Mouse (Mus musculus) MEL (cell line): Measurements from ENCODE around the gene Cnppd1.

Experiments
- CHD2 ChIP-seq: IDR thresholded peaks from 2 replicates; pipeline ENCODE4 v1.6.1; 2011; ENCODE audit warnings: low read length, improper control_type of control experiment
- CTCF ChIP-seq, 3 experiments: IDR thresholded peaks in 2 of 3; conservative IDR thresholded peaks in 1 of 3; 2 replicates each; pipeline ENCODE4 v1.5.1; 2011 to 2012; ENCODE audit warnings: low read length in 3 of 3, low read depth in 2 of 3, mild to moderate bottlenecking in 2 of 3, improper control_type of control experiment in 1 of 3, inconsistent platforms in 1 of 3, mixed read lengths in 1 of 3, moderate library complexity in 1 of 3; ENCODE audit not compliant: control insufficient read depth in 1 of 3, insufficient read depth in 1 of 3, poor library complexity in 1 of 3, severe bottlenecking in 1 of 3
- GATA1 ChIP-seq: IDR thresholded peaks from 2 replicates; pipeline ENCODE4 v1.6.1; 2011; ENCODE audit warnings: low read depth, low read length, improper control_type of control experiment
- MYB ChIP-seq: IDR thresholded peaks from 2 replicates; pipeline ENCODE4 v1.6.1; 2011; ENCODE audit warnings: mild to moderate bottlenecking, low read depth, low read length, improper control_type of control experiment
- MYC ChIP-seq: IDR thresholded peaks from 2 replicates; pipeline ENCODE4 v1.6.1; 2011; ENCODE audit warnings: low read depth, mild to moderate bottlenecking, low read length, improper control_type of control experiment, moderate library complexity
- NELFE ChIP-seq: IDR thresholded peaks from 2 replicates; pipeline ENCODE4 v1.6.1; 2011; ENCODE audit warnings: low read depth, low read length, improper control_type of control experiment
- POLR2A ChIP-seq, 2 experiments: IDR thresholded peaks; 2 replicates each; pipeline ENCODE4 v1.6.1; 2011 to 2012; ENCODE audit warnings: low read length in 2 of 2, mild to moderate bottlenecking in 2 of 2, control low read depth in 1 of 2, improper control_type of control experiment in 1 of 2, low read depth in 1 of 2, moderate library complexity in 1 of 2; ENCODE audit not compliant: control insufficient read depth in 1 of 2, insufficient read depth in 1 of 2, poor library complexity in 1 of 2
- TAL1 ChIP-seq: IDR thresholded peaks from 2 replicates; pipeline ENCODE4 v1.6.1; 2012; ENCODE audit warnings: mild to moderate bottlenecking, inconsistent platforms, low read length, moderate library complexity, mixed read lengths
- TCF12 ChIP-seq: IDR thresholded peaks from 2 replicates; pipeline ENCODE4 v1.6.1; 2014; ENCODE audit warnings: low read depth, mild to moderate bottlenecking, inconsistent platforms, low read length, improper control_type of control experiment, moderate library complexity
- USF2 ChIP-seq, 2 experiments: IDR thresholded peaks; 2 replicates each; pipeline ENCODE4 v1.6.1; 2011 to 2012; ENCODE audit warnings: improper control_type of control experiment in 2 of 2, low read length in 2 of 2, borderline replicate concordance in 1 of 2, inconsistent platforms in 1 of 2, low read depth in 1 of 2, mild to moderate bottlenecking in 1 of 2; ENCODE audit not compliant: insufficient read depth in 1 of 2
- ZC3H11A ChIP-seq: IDR thresholded peaks from 2 replicates; pipeline ENCODE4 v1.6.1; 2012; ENCODE audit warnings: low read depth, mild to moderate bottlenecking, inconsistent platforms, low read length, improper control_type of control experiment
- ZKSCAN1 ChIP-seq: IDR thresholded peaks from 2 replicates; pipeline ENCODE4 v1.6.1; 2012; ENCODE audit warnings: low read depth, mild to moderate bottlenecking, inconsistent platforms, low read length, improper control_type of control experiment, moderate library complexity

DNA sequence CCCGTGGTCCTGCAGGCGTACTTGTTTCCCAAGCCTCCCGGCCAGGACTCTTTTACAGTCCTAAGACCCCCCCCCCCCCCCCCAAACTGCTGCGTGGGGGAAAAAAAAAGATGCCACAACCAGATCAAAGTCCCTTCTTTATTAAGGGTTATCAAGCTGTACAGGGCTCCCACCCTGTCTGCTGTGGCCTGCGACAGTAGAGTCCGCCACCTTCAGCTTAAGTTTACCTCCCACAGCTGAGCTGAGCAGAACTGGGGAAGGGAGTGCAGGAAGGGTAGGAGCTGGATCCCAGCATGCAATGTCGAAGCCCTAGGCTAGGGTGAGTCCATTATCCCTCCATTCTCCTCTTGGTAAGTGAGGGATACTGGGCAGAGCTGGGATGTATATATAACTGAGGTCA lies 38.2 kb upstream of the Cnppd1 start:
- TF ChIP-seq POLR2A (IDR thresholded peaks at IDR 0.05; ENCODE audit: control insufficient read depth in 1 of 2, insufficient read depth in 1 of 2, low read depth in 1 of 2, low read length in 2 of 2, poor library complexity in 1 of 2) (no peak), CHD2 (no peak), ZKSCAN1 (no peak), CTCF (IDR thresholded peaks at IDR 0.05 in 2 of 3, conservative IDR thresholded peaks at IDR 0.05 in 1 of 3; ENCODE audit: control insufficient read depth in 1 of 3, insufficient read depth in 1 of 3, low read depth in 2 of 3, low read length in 3 of 3, poor library complexity in 1 of 3, severe bottlenecking in 1 of 3) (no peak), MYC (no peak), GATA1 (no peak), MYB (no peak), TCF12 (no peak), ZC3H11A (no peak), TAL1 (no peak), NELFE (no peak), USF2 (IDR thresholded peaks at IDR 0.05; ENCODE audit: borderline replicate concordance in 1 of 2, insufficient read depth in 1 of 2, low read depth in 1 of 2, low read length in 2 of 2) (no peak)
